Mouse (Mus musculus) thymus, adult 2 months (tissue): Measurements from ENCODE around the gene Usp33.

Experiments
- CTCF ChIP-seq: fragments of 200-500 bp; IDR thresholded peaks from 2 replicates; pipeline ENCODE4 v1.5.1; 2012; ENCODE audit warnings: mild to moderate bottlenecking, control low read depth, low read length, moderate library complexity, borderline replicate concordance; ENCODE audit not compliant: control insufficient read depth, poor library complexity, insufficient read depth; ENCODE audit errors: extremely low read depth
- POLR2A ChIP-seq: fragments of 200-500 bp; IDR thresholded peaks from 2 replicates; pipeline ENCODE4 v1.6.1; 2012; ENCODE audit warnings: mild to moderate bottlenecking, low read length, control low read depth, moderate library complexity; ENCODE audit not compliant: control insufficient read depth, poor library complexity, insufficient read depth; ENCODE audit errors: extremely low read depth

- TF ChIP-seq POLR2A (no peak), CTCF (no peak)
Measured at GRCm38 (mm10) chr3:152342961-152343517, 3.2 kb upstream of the Usp33 start.
